Mouse (Mus musculus): ENCODE measurements around the gene Copg2. TPM values are rescaled to one million over a fixed set of nuclear protein-coding genes. Genes with fewer than 3 reads are reported as not detected.

The Copg2 gene
- polyA plus RNA-seq, 1 experiment from 2014 or later = 20.6 TPM

GRCm38 (mm10) chr6:30751209-30751608 is 145.4 kb downstream of the Copg2 start:
- ATAC-seq (ENCODE audit: insufficient read depth, low FRiP score) = no peak
- H3K4me2 ChIP-seq (ENCODE audit: low read depth, low read length) = no peak overlapping the region
- WGBS = 67% methylated on average over 2 of the region's 2 CpGs
- H3K9me3 ChIP-seq (replicated peaks; ENCODE audit: control insufficient read depth, low read length) = no peaks in the 10 kb centered on the region
- H3K4me1 ChIP-seq (ENCODE audit: control insufficient read depth, insufficient read depth, low read length) = peaks cover 5% of the 10 kb centered on the region
- no peak overlapping the region for H3K4me3 ChIP-seq (replicated peaks; ENCODE audit: low read length)
- H3K9ac ChIP-seq (ENCODE audit: low read length) = no peak overlapping the region
- no peak overlapping the region for H3K27ac ChIP-seq (ENCODE audit: low read length)
- H3K36me3 ChIP-seq (ENCODE audit: control insufficient read depth, insufficient read depth, low read length) = peaks cover 5% of the 10 kb centered on the region
- no peaks in the 10 kb centered on the region for H3K27me3 ChIP-seq (ENCODE audit: control insufficient read depth, insufficient read depth, low read length)

- 68% methylated on average over 6 of the region's 6 CpGs for WGBS
- H3K27me3 ChIP-seq (ENCODE audit: control insufficient read depth, insufficient read depth, low read length) = no peaks in the 10 kb centered on the region
- peaks cover 5% of the 10 kb centered on the region for H3K4me1 ChIP-seq (ENCODE audit: control insufficient read depth, insufficient read depth, low read length)
- H3K36me3 ChIP-seq (ENCODE audit: control insufficient read depth, insufficient read depth, low read length) = peaks cover 9% of the 10 kb centered on the region
- H3K9ac ChIP-seq (ENCODE audit: low read length) = no peak overlapping the region
- no peak overlapping the region for H3K27ac ChIP-seq (ENCODE audit: low read length)
- no peaks in the 10 kb centered on the region for H3K9me3 ChIP-seq (replicated peaks; ENCODE audit: control insufficient read depth, low read length)
- no peak overlapping the region for H3K4me3 ChIP-seq (replicated peaks; ENCODE audit: low read length)
- no peak overlapping the region for H3K4me2 ChIP-seq (ENCODE audit: low read depth, low read length)
- ATAC-seq (ENCODE audit: insufficient read depth, low FRiP score) = no peak
Measured at GRCm38 (mm10) chr6:30750482-30750881, 146.1 kb downstream of the Copg2 start.

GRCm38 (mm10) chr6:30749892-30750291 is 146.7 kb downstream of the Copg2 start:
- H3K4me2 ChIP-seq (ENCODE audit: low read depth, low read length) = no peak overlapping the region
- peaks cover 5% of the 10 kb centered on the region for H3K4me1 ChIP-seq (ENCODE audit: control insufficient read depth, insufficient read depth, low read length)
- H3K4me3 ChIP-seq (replicated peaks; ENCODE audit: low read length) = no peak overlapping the region
- ATAC-seq (ENCODE audit: insufficient read depth, low FRiP score) = no peak
- no peak overlapping the region for H3K9ac ChIP-seq (ENCODE audit: low read length)
- no peaks in the 10 kb centered on the region for H3K27me3 ChIP-seq (ENCODE audit: control insufficient read depth, insufficient read depth, low read length)
- H3K9me3 ChIP-seq (replicated peaks; ENCODE audit: control insufficient read depth, low read length) = no peaks in the 10 kb centered on the region
- H3K27ac ChIP-seq (ENCODE audit: low read length) = no peak overlapping the region
- WGBS = 59% methylated on average over 1 of the region's 1 CpGs
- peaks cover 10% of the 10 kb centered on the region for H3K36me3 ChIP-seq (ENCODE audit: control insufficient read depth, insufficient read depth, low read length)

GRCm38 (mm10) chr6:30749042-30749689 is 147.4 kb downstream of the Copg2 start:
- Histone ChIP-seq H3K9me3 (replicated peaks; ENCODE audit: control insufficient read depth, low read length) (no peaks in the 10 kb centered on the region), H3K27ac (ENCODE audit: low read length) (no peak overlapping the region), H3K9ac (ENCODE audit: low read length) (no peak overlapping the region), H3K4me2 (ENCODE audit: low read depth, low read length) (no peak overlapping the region), H3K4me1 (ENCODE audit: control insufficient read depth, insufficient read depth, low read length) (peaks cover 5% of the 10 kb centered on the region), H3K27me3 (ENCODE audit: control insufficient read depth, insufficient read depth, low read length) (no peaks in the 10 kb centered on the region), H3K4me3 (replicated peaks; ENCODE audit: low read length) (no peak overlapping the region), H3K36me3 (ENCODE audit: control insufficient read depth, insufficient read depth, low read length) (peaks cover 10% of the 10 kb centered on the region)
- ATAC-seq (ENCODE audit: insufficient read depth, low FRiP score) = peak; percentile 44; the same call in 1 of the 2 replicates
- 36% methylated on average over 2 of the region's 2 CpGs for WGBS

GRCm38 (mm10) chr6:30748358-30748910 is 148.2 kb downstream of the Copg2 start:
- Histone ChIP-seq H3K27me3 (ENCODE audit: control insufficient read depth, insufficient read depth, low read length) (no peaks in the 10 kb centered on the region), H3K36me3 (ENCODE audit: control insufficient read depth, insufficient read depth, low read length) (peaks cover 10% of the 10 kb centered on the region), H3K4me3 (replicated peaks; ENCODE audit: low read length) (no peak overlapping the region), H3K9me3 (replicated peaks; ENCODE audit: control insufficient read depth, low read length) (no peaks in the 10 kb centered on the region), H3K4me1 (ENCODE audit: control insufficient read depth, insufficient read depth, low read length) (peaks cover 5% of the 10 kb centered on the region), H3K27ac (ENCODE audit: low read length) (peak overlapping the region; percentile 12; the same call in 1 of the 2 replicates), H3K4me2 (ENCODE audit: low read depth, low read length) (no peak overlapping the region), H3K9ac (ENCODE audit: low read length) (no peak overlapping the region)
- no peak for ATAC-seq (ENCODE audit: insufficient read depth, low FRiP score)
- WGBS = 71% methylated on average over 6 of the region's 6 CpGs

- Histone ChIP-seq H3K4me2 (ENCODE audit: low read depth, low read length) (no peak overlapping the region), H3K27ac (ENCODE audit: low read length) (no peak overlapping the region), H3K36me3 (ENCODE audit: control insufficient read depth, insufficient read depth, low read length) (peaks cover 11% of the 10 kb centered on the region), H3K4me1 (ENCODE audit: control insufficient read depth, insufficient read depth, low read length) (peaks cover 5% of the 10 kb centered on the region), H3K4me3 (replicated peaks; ENCODE audit: low read length) (no peak overlapping the region), H3K27me3 (ENCODE audit: control insufficient read depth, insufficient read depth, low read length) (no peaks in the 10 kb centered on the region), H3K9me3 (replicated peaks; ENCODE audit: control insufficient read depth, low read length) (no peaks in the 10 kb centered on the region), H3K9ac (ENCODE audit: low read length) (no peak overlapping the region)
- 67% methylated on average over 7 of the region's 7 CpGs for WGBS
- ATAC-seq (ENCODE audit: insufficient read depth, low FRiP score) = no peak
Measured at GRCm38 (mm10) chr6:30747631-30748357, 148.8 kb downstream of the Copg2 start.

- Histone ChIP-seq H3K27me3 (ENCODE audit: control insufficient read depth, insufficient read depth, low read length) (no peaks in the 10 kb centered on the region), H3K4me3 (replicated peaks; ENCODE audit: low read length) (no peak overlapping the region), H3K9me3 (replicated peaks; ENCODE audit: control insufficient read depth, low read length) (no peaks in the 10 kb centered on the region), H3K9ac (ENCODE audit: low read length) (no peak overlapping the region), H3K27ac (ENCODE audit: low read length) (no peak overlapping the region), H3K36me3 (ENCODE audit: control insufficient read depth, insufficient read depth, low read length) (peaks cover 16% of the 10 kb centered on the region), H3K4me2 (ENCODE audit: low read depth, low read length) (no peak overlapping the region), H3K4me1 (ENCODE audit: control insufficient read depth, insufficient read depth, low read length) (peaks cover 7% of the 10 kb centered on the region)
- WGBS = 57% methylated on average over 7 of the region's 7 CpGs
- no peak for ATAC-seq (ENCODE audit: insufficient read depth, low FRiP score)
Measured at GRCm38 (mm10) chr6:30745591-30745990, 151.0 kb downstream of the Copg2 start.

GRCm38 (mm10) chr6:30744846-30745245 is 151.7 kb downstream of the Copg2 start:
- ATAC-seq (ENCODE audit: insufficient read depth, low FRiP score) = no peak
- WGBS = 76% methylated on average over 10 of the region's 10 CpGs

GRCm38 (mm10) chr6:30739177-30739747 is 157.3 kb downstream of the Copg2 start:
- peaks cover 7% of the 10 kb centered on the region; the same call in 1 of the 2 replicates for H3K36me3 ChIP-seq (ENCODE audit: control insufficient read depth, insufficient read depth, low read length)
- peak overlapping the region; percentile 0; the same call in 1 of the 2 replicates for H3K9ac ChIP-seq (ENCODE audit: low read length)
- peaks cover 3% of the 10 kb centered on the region; the same call in 1 of the 2 replicates for H3K4me1 ChIP-seq (ENCODE audit: control insufficient read depth, insufficient read depth, low read length)
- WGBS = 58% methylated on average over 10 of the region's 10 CpGs
- no peak; the same call in 1 of the 2 replicates for ATAC-seq (ENCODE audit: insufficient read depth, low FRiP score)
- H3K4me2 ChIP-seq (ENCODE audit: low read depth, low read length) = peak overlapping the region; percentile 57
- H3K27ac ChIP-seq (ENCODE audit: low read length) = no peak overlapping the region
- peak overlapping the region; percentile 53 for H3K4me3 ChIP-seq (replicated peaks; ENCODE audit: low read length)
- H3K27me3 ChIP-seq (ENCODE audit: control insufficient read depth, insufficient read depth, low read length) = no peaks in the 10 kb centered on the region
- peaks cover 34% of the 10 kb centered on the region for H3K9me3 ChIP-seq (replicated peaks; ENCODE audit: control insufficient read depth, low read length)

More at GRCm38 (mm10) chr6:30744846-30745245, 151.7 kb downstream of the Copg2 start:
- peaks cover 8% of the 10 kb centered on the region for H3K4me1 ChIP-seq (ENCODE audit: control insufficient read depth, insufficient read depth, low read length)
- H3K36me3 ChIP-seq (ENCODE audit: control insufficient read depth, insufficient read depth, low read length) = peaks cover 16% of the 10 kb centered on the region
- H3K9me3 ChIP-seq (replicated peaks; ENCODE audit: control insufficient read depth, low read length) = no peaks in the 10 kb centered on the region
- H3K4me3 ChIP-seq (replicated peaks; ENCODE audit: low read length) = no peak overlapping the region
- no peak overlapping the region for H3K9ac ChIP-seq (ENCODE audit: low read length)
- no peak overlapping the region for H3K27ac ChIP-seq (ENCODE audit: low read length)
- no peak overlapping the region for H3K4me2 ChIP-seq (ENCODE audit: low read depth, low read length)
- H3K27me3 ChIP-seq (ENCODE audit: control insufficient read depth, insufficient read depth, low read length) = no peaks in the 10 kb centered on the region
